ENCODE assay signal across 8 mouse cellular contexts in genomic region chr2:112267547-112268269, GRCm38 (mm10). TPM values are rescaled to one million over a fixed set of nuclear protein-coding genes. Genes with fewer than 3 reads are reported as not detected.
DNase-seq lines count a peak whose midpoint lies in the region; ATAC-seq lines count a peak whose summit lies in the region.

No protein-coding gene starts in this region.

- DNase-seq in lung, postnatal 10 days = no peak
- no peak for DNase-seq in liver, embryonic 11.5 days (ENCODE audit: low spot score)
- DNase-seq in splenic B cell, adult 2 months (ENCODE audit: low read depth, low spot score) = peak; percentile 87
- DNase-seq in layer of hippocampus, adult 8-10 months (ENCODE audit: low spot score in 2 of 2) = no peak
- no peak for DNase-seq in cerebellum, postnatal 14 days
- DNase-seq in adrenal gland, adult 8-10 months = no peak

- H3K4me2 ChIP-seq in lung, embryonic 16.5 days (ENCODE audit: low read depth, low read length) = peak overlapping the region; percentile 82
- peak overlapping the region; percentile 57 for H3K4me2 ChIP-seq in forebrain, embryonic 16.5 days (ENCODE audit: low read length)
- peak overlapping the region; percentile 94 for H3K4me2 ChIP-seq in liver, embryonic 11.5 days

- no peak overlapping the region for H3K27ac ChIP-seq in lung, embryonic 16.5 days (ENCODE audit: low read length)
- H3K27ac ChIP-seq in forebrain, embryonic 16.5 days (ENCODE audit: low read length) = no peak overlapping the region
- no peak overlapping the region for H3K27ac ChIP-seq in liver, embryonic 11.5 days (ENCODE audit: low read depth, low read length)

- no peaks in the 10 kb centered on the region for H3K27me3 ChIP-seq in lung, embryonic 16.5 days (ENCODE audit: control insufficient read depth, insufficient read depth, low read depth, low read length)
- no peaks in the 10 kb centered on the region for H3K27me3 ChIP-seq in forebrain, embryonic 16.5 days (replicated peaks; ENCODE audit: control insufficient read depth, insufficient read depth, low read length)
- H3K27me3 ChIP-seq in liver, embryonic 11.5 days (replicated peaks; ENCODE audit: control insufficient read depth, insufficient read depth, low read length) = no peaks in the 10 kb centered on the region
- no peaks in the 10 kb centered on the region for H3K27me3 ChIP-seq in splenic B cell, adult 2 months (ENCODE audit: control insufficient read depth, insufficient read depth, low read length, poor library complexity, severe bottlenecking)

- no peak overlapping the region for H3K9ac ChIP-seq in lung, embryonic 16.5 days (ENCODE audit: low read length)
- H3K9ac ChIP-seq in forebrain, embryonic 16.5 days (replicated peaks; ENCODE audit: low read depth, low read length) = no peak overlapping the region
- no peak overlapping the region for H3K9ac ChIP-seq in liver, embryonic 11.5 days (ENCODE audit: low read depth, low read length)

- no peak for ATAC-seq in lung, embryonic 16.5 days (ENCODE audit: low read depth)
- no peak for ATAC-seq in forebrain, embryonic 16.5 days
- no peak for ATAC-seq in liver, embryonic 11.5 days (replicated peaks; ENCODE audit: low FRiP score)

- WGBS in lung, embryonic 16.5 days = 67% methylated on average over 8 of the region's 8 CpGs
- WGBS in forebrain, embryonic 16.5 days = 75% methylated on average over 8 of the region's 8 CpGs
- 40% methylated on average over 8 of the region's 8 CpGs for WGBS in liver, embryonic 11.5 days

- no peaks in the 10 kb centered on the region for H3K9me3 ChIP-seq in lung, embryonic 16.5 days (ENCODE audit: control insufficient read depth, low read length)
- H3K9me3 ChIP-seq in forebrain, embryonic 16.5 days (ENCODE audit: control insufficient read depth, low read length) = no peaks in the 10 kb centered on the region
- H3K9me3 ChIP-seq in liver, embryonic 11.5 days (ENCODE audit: control insufficient read depth, low read length) = no peaks in the 10 kb centered on the region

- peak overlapping the region; percentile 34 for H3K4me3 ChIP-seq in lung, embryonic 16.5 days (ENCODE audit: low read length)
- H3K4me3 ChIP-seq in forebrain, embryonic 16.5 days (replicated peaks; ENCODE audit: low read length) = 0 out of 2 replicates have a peak overlapping the region, but pooled peaks have one; percentile 12
- H3K4me3 ChIP-seq in liver, embryonic 11.5 days (ENCODE audit: low read depth, low read length) = peak overlapping the region; percentile 77

- no peaks in the 10 kb centered on the region for H3K36me3 ChIP-seq in lung, embryonic 16.5 days (ENCODE audit: control insufficient read depth, insufficient read depth, low read length)
- H3K36me3 ChIP-seq in forebrain, embryonic 16.5 days (ENCODE audit: control insufficient read depth, insufficient read depth) = no peaks in the 10 kb centered on the region
- no peaks in the 10 kb centered on the region for H3K36me3 ChIP-seq in liver, embryonic 11.5 days (ENCODE audit: control insufficient read depth, insufficient read depth, low read length)
- H3K36me3 ChIP-seq in splenic B cell, adult 2 months (ENCODE audit: control insufficient read depth, insufficient read depth, low read length, poor library complexity, severe bottlenecking) = peaks cover 5% of the 10 kb centered on the region

- H3K4me1 ChIP-seq in lung, embryonic 16.5 days (replicated peaks; ENCODE audit: control insufficient read depth, insufficient read depth, low read length) = peaks cover 14% of the 10 kb centered on the region
- peaks cover 37% of the 10 kb centered on the region for H3K4me1 ChIP-seq in forebrain, embryonic 16.5 days (replicated peaks; ENCODE audit: control insufficient read depth, insufficient read depth, low read length)
- H3K4me1 ChIP-seq in liver, embryonic 11.5 days (replicated peaks; ENCODE audit: control insufficient read depth, insufficient read depth, low read length) = peaks cover 18% of the 10 kb centered on the region

RNA-seq across cellular contexts. Expression of gene Gm21985, which starts 1.6 kb away (rescaled TPM):
- not detected in 2 replicates for polyA plus RNA-seq in lung, embryonic 16.5 days (2015; fragmentation: Nextera tagmentation; extraction: Ambion mirVana)
- not detected in 2 replicates for polyA plus RNA-seq in forebrain, embryonic 16.5 days (2015; fragmentation: Nextera tagmentation; extraction: Ambion mirVana)
- not detected in 2 replicates for polyA plus RNA-seq in liver, embryonic 11.5 days (2014; fragmentation: Nextera tagmentation; extraction: Ambion mirVana)
- total RNA-seq in layer of hippocampus, adult 8-10 months (2022) = 1 to 10 TPM in 3 of 4 experiments, under 1 TPM in 1; 0.96 to 3.1 (median 2.8) TPM
- 1 to 10 TPM in 1 of 4 experiments, not detected in 3; 1.5 TPM for total RNA-seq in adrenal gland, adult 8-10 months (2022)

RNA-seq across cellular contexts. Expression of gene Slc12a6, which starts 2.1 kb away (rescaled TPM):
- 8.9 and 9.8 TPM in 2 replicates for polyA plus RNA-seq in lung, embryonic 16.5 days (2015; fragmentation: Nextera tagmentation; extraction: Ambion mirVana)
- 18.5 and 20.1 TPM in 2 replicates for polyA plus RNA-seq in forebrain, embryonic 16.5 days (2015; fragmentation: Nextera tagmentation; extraction: Ambion mirVana)
- 12.3 and 12.7 TPM in 2 replicates for polyA plus RNA-seq in liver, embryonic 11.5 days (2014; fragmentation: Nextera tagmentation; extraction: Ambion mirVana)
- total RNA-seq in layer of hippocampus, adult 8-10 months (2022) = 100 to 1,000 TPM in 3 of 4 experiments, 10 to 100 TPM in 1; 92.5 to 117 (median 109) TPM
- 10 to 100 TPM; 41.1 to 56.3 (median 49.1) TPM for total RNA-seq in adrenal gland, adult 8-10 months (2022)

RNA-seq across cellular contexts. Expression of gene Nop10, which starts 6.0 kb away (rescaled TPM):
- 174 and 177 TPM in 2 replicates for polyA plus RNA-seq in lung, embryonic 16.5 days (2015; fragmentation: Nextera tagmentation; extraction: Ambion mirVana)
- polyA plus RNA-seq in forebrain, embryonic 16.5 days (2015; fragmentation: Nextera tagmentation; extraction: Ambion mirVana) = 157 and 169 TPM in 2 replicates
- 346 and 364 TPM in 2 replicates for polyA plus RNA-seq in liver, embryonic 11.5 days (2014; fragmentation: Nextera tagmentation; extraction: Ambion mirVana)
- 10 to 100 TPM; 44.3 to 56.8 (median 50.6) TPM for total RNA-seq in layer of hippocampus, adult 8-10 months (2022)
- total RNA-seq in adrenal gland, adult 8-10 months (2022) = 100 to 1,000 TPM in 2 of 4 experiments, 10 to 100 TPM in 2; 77.3 to 151 (median 111) TPM

RNA-seq across cellular contexts. Expression of gene Nutm1, which starts 8.6 kb away (rescaled TPM):
- not detected in 2 replicates for polyA plus RNA-seq in lung, embryonic 16.5 days (2015; fragmentation: Nextera tagmentation; extraction: Ambion mirVana)
- not detected in 2 replicates for polyA plus RNA-seq in forebrain, embryonic 16.5 days (2015; fragmentation: Nextera tagmentation; extraction: Ambion mirVana)
- polyA plus RNA-seq in liver, embryonic 11.5 days (2014; fragmentation: Nextera tagmentation; extraction: Ambion mirVana) = not detected in 2 replicates
- total RNA-seq in layer of hippocampus, adult 8-10 months (2022) = not detected
- total RNA-seq in adrenal gland, adult 8-10 months (2022) = under 1 TPM in 1 of 4 experiments, not detected in 3; 0.06 TPM

RNA-seq across cellular contexts. Expression of gene Lpcat4, which starts 28.4 kb away (rescaled TPM):
- 17.3 and 19.4 TPM in 2 replicates for polyA plus RNA-seq in lung, embryonic 16.5 days (2015; fragmentation: Nextera tagmentation; extraction: Ambion mirVana)
- polyA plus RNA-seq in forebrain, embryonic 16.5 days (2015; fragmentation: Nextera tagmentation; extraction: Ambion mirVana) = 13.3 and 15.9 TPM in 2 replicates
- 14.6 and 15.0 TPM in 2 replicates for polyA plus RNA-seq in liver, embryonic 11.5 days (2014; fragmentation: Nextera tagmentation; extraction: Ambion mirVana)
- 10 to 100 TPM; 82.2 to 88.5 (median 84.5) TPM for total RNA-seq in layer of hippocampus, adult 8-10 months (2022)
- total RNA-seq in adrenal gland, adult 8-10 months (2022) = 10 to 100 TPM in 1 of 4 experiments, 1 to 10 TPM in 3; 5.1 to 10.7 (median 7.1) TPM

Comparison
In these comparisons a context has a peak if more than half of its experiments do, and no peak if none do; other contexts are left out.
1. H3K4me3 ChIP-seq: peak in every context shown above with its lines; median percentile 77 in liver, embryonic 11.5 days; 34 in lung, embryonic 16.5 days; 12 in forebrain, embryonic 16.5 days.